Mouse (Mus musculus): Measurements from ENCODE around the gene Ddx49.

- TF ChIP-seq CTCF (IDR thresholded peaks at IDR 0.05; ENCODE audit: control insufficient read depth, insufficient read depth, low read length), result peak; percentile 56
- no peak for TF ChIP-seq POLR2A (IDR thresholded peaks at IDR 0.05; ENCODE audit: borderline replicate concordance, control insufficient read depth, low read depth, low read length)
These were observed 15.6 kb downstream of the Ddx49 start for GRCm38 (mm10) chr8:70286737-70287136.

Measured in bone marrow, adult 2 months (tissue).